Mouse (Mus musculus) olfactory bulb, adult 2 months (tissue): Measurements from ENCODE around the gene Slc35b1.

Experiments
- CTCF ChIP-seq: fragments of 200-500 bp; IDR thresholded peaks from 2 replicates; pipeline ENCODE4 v1.5.1; 2012; ENCODE audit warnings: low read depth, mild to moderate bottlenecking, low read length, moderate library complexity; ENCODE audit not compliant: insufficient read depth
- POLR2A ChIP-seq: fragments of 200-500 bp; IDR thresholded peaks from 2 replicates; pipeline ENCODE4 v1.6.1; 2012; ENCODE audit warnings: mild to moderate bottlenecking, low read depth, low read length, moderate library complexity; ENCODE audit not compliant: insufficient read depth

DNA sequence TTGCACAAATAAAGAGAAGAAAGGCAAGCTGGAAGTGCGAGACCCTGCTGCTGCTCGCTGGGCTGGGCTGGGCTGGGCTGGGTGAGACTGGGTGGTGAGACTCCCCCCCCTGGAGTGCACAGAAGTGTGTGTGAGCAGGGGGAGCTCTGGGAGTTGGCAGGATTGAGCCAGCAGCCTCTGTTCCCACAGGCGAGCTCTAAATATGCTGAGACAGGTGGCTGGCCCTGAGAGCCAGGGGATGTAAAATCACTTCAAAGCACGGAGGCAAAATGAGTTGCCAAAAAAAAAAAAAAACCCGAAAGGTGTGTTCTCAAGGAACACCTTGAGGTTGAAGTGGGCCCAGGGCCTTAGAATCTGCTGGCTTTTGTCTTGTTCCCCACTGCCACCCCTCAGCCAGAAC, 7.3 kb downstream of the Slc35b1 start:
- TF ChIP-seq CTCF (no peak), POLR2A (no peak)
